Mouse (Mus musculus) adrenal gland, adult 8-10 months (tissue): ENCODE measurements at regions not wholly inside any gene's neighbourhood (a gene's known extent, or its start where the extent isn't known, plus 50 kb on each side); places are given as distances from the start of the nearest gene placed in this dataset.

ENCODE experiments used
- DNase-seq: peaks from one replicate; pipeline ENCODE4 v3.0.0; 2022

GRCm38 (mm10) chr14:24731872-24732525, 245.1 kb downstream of the Rps24 start:
- DNase-seq = no peak

GRCm38 (mm10) chr14:24733326-24733725, 246.4 kb downstream of the Rps24 start:
- DNase-seq = no peak

GRCm38 (mm10) chr14:24738869-24739268, 251.9 kb downstream of the Rps24 start:
- no peak for DNase-seq

GRCm38 (mm10) chr14:24744451-24744850, 257.5 kb downstream of the Rps24 start:
- DNase-seq = no peak

- DNase-seq = peak; percentile 15
These were observed 258.8 kb downstream of the Rps24 start for GRCm38 (mm10) chr14:24745730-24746129.

- DNase-seq = no peak
These were observed 260.5 kb downstream of the Rps24 start for GRCm38 (mm10) chr14:24747471-24747795.

GRCm38 (mm10) chr14:24747796-24748496, 261.0 kb downstream of the Rps24 start:
- no peak for DNase-seq

- no peak for DNase-seq
These were observed 261.6 kb downstream of the Rps24 start for GRCm38 (mm10) chr14:24748497-24748862.

GRCm38 (mm10) chr14:24749313-24749712, 262.4 kb downstream of the Rps24 start:
- DNase-seq = no peak

GRCm38 (mm10) chr14:24751227-24751626, 264.3 kb downstream of the Rps24 start:
- no peak for DNase-seq

GRCm38 (mm10) chr14:24754753-24755152, 267.8 kb downstream of the Rps24 start:
- DNase-seq = no peak

- no peak for DNase-seq
These were observed 268.6 kb downstream of the Rps24 start for GRCm38 (mm10) chr14:24755426-24756117.

GRCm38 (mm10) chr14:24757302-24757701, 270.4 kb downstream of the Rps24 start:
- no peak for DNase-seq

- no peak for DNase-seq
These were observed 270.9 kb downstream of the Rps24 start for GRCm38 (mm10) chr14:24757843-24758242.

- no peak for DNase-seq
These were observed 274.0 kb downstream of the Rps24 start for GRCm38 (mm10) chr14:24760926-24761325.

GRCm38 (mm10) chr14:24762468-24763274, 275.7 kb downstream of the Rps24 start:
- DNase-seq = no peak

GRCm38 (mm10) chr14:24763275-24763812, 276.4 kb downstream of the Rps24 start:
- no peak for DNase-seq

- no peak for DNase-seq
These were observed 276.9 kb downstream of the Rps24 start for GRCm38 (mm10) chr14:24763845-24764244.

- DNase-seq = no peak
These were observed 279.3 kb downstream of the Rps24 start for GRCm38 (mm10) chr14:24766260-24766659.

GRCm38 (mm10) chr14:24766690-24767089, 279.8 kb downstream of the Rps24 start:
- DNase-seq = no peak

GRCm38 (mm10) chr14:24767316-24767715, 280.4 kb downstream of the Rps24 start:
- DNase-seq = no peak

GRCm38 (mm10) chr14:24767964-24768363, 281.0 kb downstream of the Rps24 start:
- no peak for DNase-seq

GRCm38 (mm10) chr14:24769451-24769850, 282.5 kb downstream of the Rps24 start:
- no peak for DNase-seq
